In the genomic region with DNA sequence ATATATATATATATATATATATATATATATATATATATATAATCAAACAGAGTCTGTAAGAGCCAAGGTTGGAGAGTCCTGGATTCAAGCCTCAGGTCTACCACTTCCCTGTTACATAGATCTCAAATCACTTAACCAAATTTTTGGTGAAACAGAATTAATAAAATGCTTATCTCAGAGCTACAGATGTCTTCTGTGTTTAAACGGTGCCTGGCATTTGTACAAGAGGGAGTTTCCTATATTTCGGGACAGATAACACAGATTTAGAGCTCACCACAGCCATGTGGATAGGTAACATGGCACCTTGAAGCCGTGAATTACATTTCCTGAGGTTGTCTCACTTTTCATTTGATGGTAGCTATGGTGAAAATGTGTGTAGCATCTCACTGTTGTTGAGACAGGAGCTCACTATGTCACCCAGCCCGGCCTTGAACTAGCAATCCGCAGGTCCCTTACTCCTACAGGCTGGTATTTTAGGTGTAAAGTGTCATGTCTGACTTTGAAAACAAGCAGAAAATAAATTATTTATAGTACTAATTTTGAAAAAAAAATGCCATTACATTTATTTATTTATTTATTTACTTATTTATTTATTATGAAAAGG, we compare ENCODE assay signal across 19 mouse cellular contexts.
"Had no signal": no experiment of that assay in that cellular context is flagged by ENCODE, and none has a peak within 500 bp of the region (broad histone marks: within the 10 kb centered on the region; RNA-seq: fewer than 3 reads in every experiment).

No protein-coding gene starts in this region.

- H3K27ac ChIP-seq: midbrain, embryonic 10.5 days; midbrain, embryonic 12.5 days; neural tube, embryonic 13.5 days; neural tube, embryonic 15.5 days had no signal

- ATAC-seq: midbrain, embryonic 16.5 days had no signal

- H3K36me3 ChIP-seq: midbrain, embryonic 10.5 days; midbrain, embryonic 12.5 days; neural tube, embryonic 13.5 days; neural tube, embryonic 15.5 days had no signal

- H3K9me3 ChIP-seq: megakaryocyte, embryonic 14.5 days; midbrain, embryonic 10.5 days; midbrain, embryonic 12.5 days; neural tube, embryonic 13.5 days; neural tube, embryonic 15.5 days had no signal

- DNase-seq: lung, adult 18-20 months; lung, embryonic 14.5 days; lung, postnatal 10 days; lung, postnatal 4 days; midbrain, embryonic 14.5 days; retina, postnatal 1 day; right cerebral cortex, adult 18-20 months; right cerebral cortex, postnatal 25 days; right cerebral cortex, postnatal 4 days; spleen, adult 18-20 months; thymus, adult 18-20 months; thymus, postnatal 14 days; thymus, postnatal 36 days had no signal

- H3K4me3 ChIP-seq: megakaryocyte, embryonic 14.5 days; midbrain, embryonic 10.5 days; midbrain, embryonic 12.5 days; neural tube, embryonic 13.5 days; neural tube, embryonic 15.5 days had no signal

- H3K27me3 ChIP-seq: megakaryocyte, embryonic 14.5 days; neural tube, embryonic 13.5 days; neural tube, embryonic 15.5 days had no signal
